Mouse (Mus musculus): ENCODE data around the gene Pld2.
A peak's percentile ranks its signal among the peaks of the same experiment; 100 is the strongest.
"Not testable (repeated sequence)": the region's sequence is repeated elsewhere in the genome, so short reads cannot be mapped to it uniquely, and the experiment has no call there.

Gene Pld2

DNA sequence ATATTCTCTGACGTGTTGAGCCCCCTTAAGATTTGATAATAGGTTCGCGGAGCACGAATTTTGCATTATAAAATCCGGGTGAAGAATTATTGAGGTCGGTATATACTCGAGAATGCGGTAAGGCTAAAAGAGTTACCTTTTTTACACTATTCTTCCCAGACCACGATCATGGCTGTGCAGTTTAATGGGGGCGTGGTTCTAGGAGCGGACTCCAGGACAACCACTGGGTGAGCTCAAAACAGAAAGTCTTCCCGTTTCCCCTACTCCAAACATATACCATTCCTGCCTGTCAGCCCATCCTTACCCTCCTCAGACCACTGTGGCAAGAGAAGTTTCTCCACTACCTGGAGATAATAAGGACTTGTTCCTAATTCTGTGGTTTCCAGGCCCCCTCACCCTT, 14.1 kb upstream of the Pld2 start:
- no peak for DNase-seq (ENCODE audit: extremely low spot score, low spot score)

DNA sequence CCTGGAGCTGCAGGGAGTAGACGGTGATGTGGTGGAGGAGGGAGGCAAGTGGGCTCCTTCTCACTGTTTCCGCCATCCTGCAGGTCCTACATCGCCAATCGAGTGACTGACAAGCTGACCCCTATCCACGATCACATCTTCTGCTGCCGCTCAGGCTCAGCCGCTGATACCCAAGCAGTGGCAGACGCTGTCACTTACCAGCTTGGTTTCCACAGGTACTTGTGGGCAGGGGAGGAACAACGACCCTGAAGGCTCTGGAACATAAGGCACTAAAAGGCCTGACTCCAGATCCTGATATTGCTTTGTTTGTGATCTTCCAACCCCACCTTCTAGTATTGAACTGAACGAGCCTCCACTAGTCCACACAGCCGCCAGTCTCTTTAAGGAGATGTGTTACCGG, 13.7 kb upstream of the Pld2 start:
- no peak for DNase-seq (ENCODE audit: extremely low spot score, low spot score)

DNA sequence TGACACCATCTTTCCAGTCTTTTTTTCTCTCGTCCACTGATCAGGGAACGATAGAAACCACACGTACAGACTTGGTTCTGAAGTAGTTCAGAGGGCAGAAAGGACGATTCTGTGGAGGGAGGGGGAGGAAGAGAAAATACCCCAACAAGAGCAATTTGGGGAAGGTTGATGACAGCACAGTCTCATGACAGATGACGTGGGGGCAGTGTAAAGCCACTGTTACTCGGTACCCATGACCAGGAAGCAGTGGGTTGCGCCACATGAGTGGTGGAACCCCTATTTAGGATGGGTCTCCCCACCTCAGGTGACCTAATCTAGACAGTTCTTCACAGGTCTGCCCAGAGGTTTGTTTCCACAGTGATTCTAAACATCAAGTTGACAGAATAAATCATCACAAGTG, 11.3 kb upstream of the Pld2 start:
- DNase-seq (ENCODE audit: extremely low spot score, low spot score), result no peak

DNA sequence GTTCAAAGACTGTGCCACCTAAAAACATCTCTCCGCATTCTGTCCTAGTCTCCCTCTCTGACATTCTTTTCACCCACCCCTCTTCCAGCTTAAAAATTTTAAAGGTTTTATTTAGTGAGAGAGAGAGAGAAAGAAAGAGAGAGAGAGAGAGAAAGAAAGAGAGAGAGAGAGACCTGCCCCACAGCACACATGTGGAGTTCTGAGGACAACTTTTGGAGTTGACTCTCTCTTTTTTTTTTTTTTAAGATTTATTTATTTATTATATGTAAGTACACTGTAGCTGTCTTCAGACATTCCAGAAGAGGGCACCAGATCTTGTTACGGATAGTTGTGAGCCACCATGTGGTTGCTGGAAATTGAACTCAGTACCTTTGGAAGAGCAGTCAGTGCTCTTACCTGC, 8.8 kb upstream of the Pld2 start:
- not testable (repeated sequence) for DNase-seq (ENCODE audit: extremely low spot score, low spot score)

DNA sequence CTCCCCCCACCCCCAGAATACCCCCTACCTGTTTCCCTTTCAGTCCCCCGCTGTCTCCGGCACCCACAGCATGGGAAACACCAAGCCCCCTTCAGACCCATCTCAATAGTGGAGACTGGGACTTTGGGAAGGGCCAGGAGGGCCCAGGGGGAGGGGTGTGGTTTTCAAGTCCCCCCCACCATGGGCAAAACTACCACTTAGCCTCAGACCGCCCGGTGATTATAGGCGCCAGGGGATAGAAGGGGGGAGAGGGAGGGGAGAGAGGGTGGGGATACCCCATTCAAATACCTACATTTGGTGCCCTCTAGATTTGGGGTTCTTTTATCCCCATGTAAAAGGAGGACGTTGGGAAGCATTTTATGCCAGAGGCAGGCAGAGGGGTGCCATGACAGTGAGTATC, 7.0 kb upstream of the Pld2 start, which contains the start of gene Gm40193:
TSS of gene Gm40193 (minus strand) at position 101 of the 400 bp plus-strand sequence.
- DNase-seq (ENCODE audit: extremely low spot score, low spot score), result no peak

DNA sequence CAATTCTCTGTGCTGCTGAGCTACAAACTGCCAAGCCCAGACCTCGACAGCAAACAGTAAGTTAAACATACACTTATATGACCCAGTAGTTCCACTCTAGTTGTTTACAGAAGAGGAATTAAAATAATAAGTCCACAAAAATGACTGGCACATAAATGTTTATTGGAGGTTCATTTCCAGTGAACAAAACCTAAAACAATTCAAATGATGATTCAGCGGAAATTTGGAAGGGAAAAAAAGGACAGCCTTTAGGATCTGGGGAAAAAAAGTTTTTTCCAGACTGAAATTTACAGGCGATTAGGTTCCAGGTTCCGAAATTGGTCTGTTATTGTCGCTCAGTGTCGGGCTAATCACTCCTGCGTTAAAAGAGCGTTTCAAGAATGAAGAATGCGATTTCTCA, 441 bp upstream of the Pld2 start:
- no peak for DNase-seq (ENCODE audit: extremely low spot score, low spot score)

DNA sequence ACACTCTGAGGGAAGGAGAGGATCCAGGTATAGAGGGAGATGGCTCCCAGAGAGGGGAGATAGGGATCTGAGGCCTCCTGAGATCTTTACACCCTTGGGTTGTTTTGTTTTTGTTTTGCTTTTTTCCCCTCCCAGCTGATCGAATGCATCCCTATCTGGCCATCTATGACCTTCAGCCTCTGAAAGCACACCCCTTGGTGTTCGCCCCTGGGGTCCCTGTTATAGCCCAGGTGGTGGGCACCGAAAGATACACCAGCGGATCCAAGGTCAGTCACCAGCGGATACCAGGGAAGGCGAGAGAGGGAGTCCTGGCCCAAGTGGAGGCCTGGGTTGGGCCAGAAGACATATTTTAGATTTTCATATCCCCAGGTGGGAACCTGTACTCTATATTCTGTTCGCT, 1.1 kb downstream of the Pld2 start:
- DNase-seq (ENCODE audit: extremely low spot score, low spot score), result no peak

DNA sequence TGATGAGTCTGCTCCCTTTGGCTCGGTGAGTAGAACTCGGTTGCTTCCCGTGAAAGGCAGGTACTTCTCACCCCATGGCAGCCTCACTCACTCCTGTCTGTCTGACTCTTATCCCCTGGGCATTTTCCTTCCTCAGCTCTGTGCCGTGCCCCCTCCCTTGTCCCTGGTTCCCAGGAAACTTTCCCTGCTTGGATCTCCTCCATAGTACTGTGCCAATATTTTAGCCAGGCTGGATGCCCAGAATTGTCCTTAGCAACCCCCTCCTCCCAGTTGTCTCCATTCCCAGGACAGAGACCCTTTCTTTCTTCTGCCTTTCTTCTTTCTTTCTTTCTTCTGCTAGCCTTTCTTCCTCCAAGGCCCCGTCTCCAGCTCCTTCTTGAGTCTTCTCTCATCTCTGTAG, 1.6 kb downstream of the Pld2 start:
- DNase-seq (ENCODE audit: extremely low spot score, low spot score), result no peak

DNA sequence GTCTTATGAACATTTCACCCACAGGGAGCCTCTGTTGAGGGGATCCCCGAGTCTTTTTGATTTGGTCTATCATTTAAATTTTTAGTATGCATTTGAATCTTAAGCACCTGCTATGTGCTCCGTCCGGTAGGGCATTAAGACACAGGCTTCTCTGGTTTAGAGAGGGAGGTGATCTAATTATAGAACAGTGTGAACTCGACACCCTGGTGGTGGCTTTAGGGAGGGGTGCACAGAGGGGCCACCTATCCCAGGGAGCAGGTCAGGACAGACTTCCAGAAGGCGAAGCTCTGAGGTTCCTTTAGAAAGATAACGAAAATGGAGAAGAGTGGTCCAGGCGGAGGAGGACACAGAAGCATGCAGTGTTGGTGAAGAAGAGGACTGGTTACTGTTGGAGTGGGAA, 4.6 kb downstream of the Pld2 start:
- DNase-seq (ENCODE audit: extremely low spot score, low spot score), result no peak

DNA sequence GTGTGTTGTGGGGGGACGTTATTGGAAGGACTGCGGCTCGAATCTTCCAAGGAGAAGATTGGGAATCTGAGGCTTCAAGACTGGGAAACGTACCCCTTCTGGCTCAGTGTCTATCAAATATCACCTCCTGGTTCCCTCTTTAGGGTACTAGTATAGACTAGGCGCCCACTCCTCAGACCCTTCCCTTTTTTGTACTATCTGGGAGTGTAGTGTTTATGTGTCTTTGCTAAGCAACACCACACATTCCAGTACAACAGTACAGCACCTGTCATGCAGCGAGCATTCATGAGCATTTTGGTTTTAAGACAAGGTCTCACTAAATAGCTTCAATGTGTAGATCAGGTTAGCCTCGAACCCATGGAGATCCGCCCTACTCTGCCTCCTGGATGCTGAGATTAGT, 11.7 kb downstream of the Pld2 start:
- DNase-seq (ENCODE audit: extremely low spot score, low spot score), result no peak

DNA sequence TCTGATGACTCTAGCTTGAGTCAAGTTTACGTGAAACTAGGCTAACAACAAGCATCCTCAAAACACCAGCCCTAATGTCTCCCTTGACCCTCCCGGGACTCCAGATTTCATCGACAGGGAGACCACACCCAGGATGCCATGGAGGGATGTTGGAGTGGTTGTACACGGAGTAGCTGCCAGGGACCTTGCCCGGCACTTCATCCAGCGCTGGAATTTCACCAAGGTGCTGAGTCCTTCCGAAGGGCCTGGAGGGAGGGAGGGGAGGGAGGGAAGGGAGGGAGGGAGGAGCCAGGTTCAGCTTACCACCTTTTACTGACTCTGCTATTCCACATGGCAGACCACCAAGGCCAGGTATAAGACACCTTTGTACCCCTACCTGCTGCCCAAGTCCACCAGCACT, 14.1 kb downstream of the Pld2 start:
- DNase-seq (ENCODE audit: extremely low spot score, low spot score), result no peak

DNA sequence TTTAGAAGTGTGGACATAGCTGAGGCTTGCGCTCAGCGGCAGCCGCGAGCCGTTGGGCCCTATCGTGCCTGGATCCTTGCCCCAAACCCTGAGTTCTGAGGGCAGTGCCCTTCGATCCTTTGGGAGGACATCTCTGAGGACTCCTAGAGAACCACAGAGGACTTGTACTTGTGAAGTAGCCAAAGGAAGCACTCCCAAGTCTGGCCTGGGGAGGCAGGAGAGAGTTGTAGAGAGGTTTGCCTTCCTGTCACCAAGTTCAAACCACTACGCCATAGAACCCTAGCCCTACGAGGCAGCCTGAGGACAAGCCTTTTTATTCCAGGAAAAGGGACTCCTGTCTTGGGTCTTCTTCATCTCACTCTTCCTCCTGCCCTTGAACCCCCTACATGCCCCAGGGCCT, 17.7 kb downstream of the Pld2 start:
- DNase-seq (ENCODE audit: extremely low spot score, low spot score), result no peak

DNA sequence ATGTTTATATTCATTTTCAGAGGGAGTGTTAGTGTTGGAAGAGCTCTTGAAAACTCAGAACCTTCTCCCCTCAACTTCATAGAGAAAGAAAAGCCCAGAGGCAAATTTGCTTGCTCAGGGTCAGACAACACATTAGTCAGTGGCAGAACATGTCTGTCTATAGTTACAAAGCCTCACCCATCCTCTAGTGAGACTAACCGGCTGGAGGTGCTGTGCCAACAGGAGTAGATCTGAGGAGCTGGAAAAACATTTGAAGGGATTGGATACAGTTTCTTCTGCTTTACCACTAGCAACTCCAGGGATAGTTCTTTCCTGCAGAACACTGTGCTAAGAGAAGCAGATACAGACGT, 22.0 kb downstream of the Pld2 start:
- no peak for DNase-seq (ENCODE audit: extremely low spot score, low spot score)

DNA sequence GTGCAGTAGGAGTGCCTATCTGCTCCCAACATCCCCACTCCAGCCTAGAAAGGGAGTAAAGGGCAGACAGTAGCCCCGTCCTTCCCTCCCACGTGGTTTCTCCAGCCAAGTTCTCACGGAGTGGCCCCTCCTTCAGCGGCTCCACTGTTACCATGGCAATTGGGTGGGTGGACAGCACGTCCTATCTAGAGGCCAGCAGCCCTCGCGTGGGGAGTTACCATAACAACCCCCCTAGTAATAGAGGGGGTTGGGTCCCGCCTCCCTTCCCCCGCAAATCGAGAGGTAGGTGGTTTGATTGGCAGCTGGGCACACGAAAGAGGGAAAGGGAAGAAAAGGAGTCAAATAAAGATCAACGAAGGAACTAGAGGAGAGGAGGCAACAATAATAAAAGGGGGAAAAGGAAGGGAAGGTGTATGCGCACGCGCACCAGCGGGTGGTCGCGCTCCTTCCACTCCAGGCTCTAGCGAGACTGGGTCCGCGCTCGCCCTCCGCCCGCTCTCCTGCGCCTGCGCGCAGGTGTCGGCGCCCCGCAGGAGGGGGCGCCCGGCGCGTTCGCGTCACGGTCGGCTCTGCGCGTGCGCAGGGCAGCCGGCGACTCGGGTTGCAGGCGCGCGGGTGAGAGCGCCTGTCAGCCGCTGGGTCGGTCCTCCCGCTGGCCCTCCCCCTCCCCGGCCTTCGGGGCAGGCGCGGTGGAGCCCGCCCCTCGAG, 22.6 kb downstream of the Pld2 start, which contains the start of gene Mink1:
TSS of gene Mink1 (plus strand) at position 595 of the 708 bp plus-strand sequence.
- DNase-seq (ENCODE audit: extremely low spot score, low spot score), result peak; percentile 91

DNA sequence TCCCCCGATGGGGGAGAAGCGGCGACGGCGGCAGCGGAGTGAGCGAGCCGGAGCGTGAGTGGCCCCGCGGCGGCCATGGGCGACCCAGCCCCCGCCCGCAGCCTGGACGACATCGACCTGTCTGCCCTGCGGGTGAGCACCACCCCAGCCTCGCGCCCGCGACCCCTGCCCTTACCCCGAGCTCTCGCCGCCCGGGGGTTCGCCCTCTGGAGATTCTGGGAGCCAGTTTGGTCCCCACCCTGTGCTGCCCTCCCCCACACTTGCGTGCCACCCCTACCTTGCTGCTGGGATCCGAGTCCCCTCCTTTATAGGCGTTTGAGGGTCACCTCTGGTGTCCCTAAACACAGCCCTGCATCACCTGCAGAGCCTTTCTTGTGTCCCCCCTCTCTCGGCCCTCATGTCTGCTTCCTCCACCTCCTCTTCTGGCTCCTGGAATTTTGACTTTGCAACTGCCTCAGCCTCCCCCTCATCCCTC, 23.2 kb downstream of the Pld2 start:
- DNase-seq (ENCODE audit: extremely low spot score, low spot score), result peak; percentile 55

DNA sequence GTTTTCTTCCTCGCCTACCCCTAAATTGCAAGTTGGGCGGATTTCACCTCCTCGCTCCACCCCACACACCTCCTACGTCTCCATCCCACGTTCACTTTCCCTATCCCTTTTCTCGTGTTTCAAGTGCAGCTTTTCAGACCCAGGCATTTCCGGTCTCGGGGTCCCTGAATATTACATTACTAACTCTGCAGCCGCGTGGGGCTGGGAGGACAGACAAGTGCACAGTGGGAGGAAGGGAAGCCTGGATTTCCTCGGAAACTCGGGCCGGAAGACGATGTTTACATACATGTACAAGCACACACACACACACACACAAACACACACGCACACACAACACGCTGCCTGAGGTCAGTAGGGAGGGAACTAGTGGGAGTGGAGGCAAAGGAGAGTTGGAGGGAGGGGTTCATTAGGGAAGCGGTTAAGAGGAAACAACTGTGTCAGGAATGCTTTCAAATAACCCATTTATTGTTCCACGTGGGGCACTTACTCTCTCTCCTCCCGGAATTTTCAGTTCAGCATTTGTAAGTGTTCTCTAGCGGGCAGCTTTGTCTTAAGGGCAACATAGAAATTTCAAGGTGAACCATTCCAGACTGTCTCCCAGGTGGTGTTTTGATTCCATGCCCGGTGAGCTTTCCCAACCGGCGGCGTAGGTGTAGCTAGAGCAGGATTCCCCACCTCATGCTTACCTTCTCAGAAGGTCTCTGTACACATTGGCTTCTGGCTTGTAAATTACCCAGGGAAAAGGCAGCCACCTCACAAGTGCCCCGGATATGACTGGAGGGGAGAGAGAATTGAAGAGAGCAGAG, 23.8 kb downstream of the Pld2 start:
- peak; percentile 59 for DNase-seq (ENCODE audit: extremely low spot score, low spot score)

DNA sequence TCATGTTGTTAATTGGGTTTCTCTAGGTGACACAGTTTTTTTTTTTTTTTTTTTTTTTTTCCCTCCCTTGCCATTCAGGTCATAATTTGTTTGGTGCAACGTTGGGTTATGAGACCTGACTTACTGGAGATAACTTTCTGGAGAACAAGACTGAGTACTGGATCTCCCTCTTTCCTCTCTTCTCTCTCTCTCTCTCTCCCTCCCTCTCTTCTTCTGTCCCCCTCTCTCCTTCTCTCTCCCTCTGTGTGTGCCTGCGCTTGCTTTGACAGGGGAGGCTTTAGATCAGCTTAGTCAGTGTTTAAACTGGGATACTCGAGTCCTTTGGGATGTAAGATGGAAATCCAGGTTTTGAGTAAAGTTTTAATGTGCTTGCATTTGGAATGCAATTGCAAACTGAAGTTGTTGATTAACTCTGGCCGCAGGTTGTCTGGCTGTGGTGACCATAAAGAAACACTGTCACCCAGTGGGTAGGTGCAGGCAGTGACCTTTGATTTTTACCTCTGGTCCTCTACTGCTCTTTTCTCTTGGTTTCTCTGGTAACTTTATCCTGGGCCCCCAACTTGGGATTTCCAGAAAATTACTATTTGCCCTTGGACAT, 24.5 kb downstream of the Pld2 start:
- no peak for DNase-seq (ENCODE audit: extremely low spot score, low spot score)

DNA sequence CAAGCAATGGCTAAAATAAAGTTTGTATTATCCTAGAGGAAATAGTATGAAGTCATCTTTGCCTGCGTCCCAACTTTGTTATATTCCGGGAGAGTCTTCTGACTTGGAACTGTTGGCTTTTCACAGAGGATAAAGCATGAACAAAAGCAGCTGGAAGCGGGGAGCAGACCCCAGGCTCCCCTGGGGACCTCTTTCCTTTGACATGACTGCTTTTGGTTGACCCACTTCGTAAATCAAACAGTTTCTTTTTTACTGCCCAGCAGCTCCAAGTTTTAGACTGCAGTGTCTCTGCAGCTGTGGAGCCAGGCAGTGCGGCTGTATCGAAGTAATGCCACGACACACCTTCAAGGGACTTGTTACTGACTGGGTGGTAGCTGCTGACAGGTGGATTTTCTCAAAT, 26.7 kb downstream of the Pld2 start:
- DNase-seq (ENCODE audit: extremely low spot score, low spot score), result no peak

DNA sequence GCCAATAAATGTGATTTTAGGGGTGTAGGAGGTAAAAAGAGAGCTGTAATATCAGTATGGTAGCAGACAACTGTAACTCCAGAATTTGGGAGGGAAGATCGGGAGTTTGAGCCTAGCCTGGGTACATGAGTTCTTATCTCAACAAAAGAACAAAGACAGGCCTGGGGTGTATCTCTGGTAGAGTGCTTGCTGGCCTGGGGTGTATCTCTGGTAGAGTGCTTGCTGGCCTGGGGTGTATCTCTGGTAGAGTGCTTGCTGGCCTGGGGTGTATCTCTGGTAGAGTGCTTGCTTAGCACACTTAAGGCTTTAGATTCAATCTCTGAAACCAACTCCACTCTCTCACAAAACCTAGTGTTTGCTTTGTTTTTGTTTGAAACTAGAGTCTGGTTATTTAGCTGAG, 30.8 kb downstream of the Pld2 start:
- DNase-seq (ENCODE audit: extremely low spot score, low spot score), result not testable (repeated sequence)

DNA sequence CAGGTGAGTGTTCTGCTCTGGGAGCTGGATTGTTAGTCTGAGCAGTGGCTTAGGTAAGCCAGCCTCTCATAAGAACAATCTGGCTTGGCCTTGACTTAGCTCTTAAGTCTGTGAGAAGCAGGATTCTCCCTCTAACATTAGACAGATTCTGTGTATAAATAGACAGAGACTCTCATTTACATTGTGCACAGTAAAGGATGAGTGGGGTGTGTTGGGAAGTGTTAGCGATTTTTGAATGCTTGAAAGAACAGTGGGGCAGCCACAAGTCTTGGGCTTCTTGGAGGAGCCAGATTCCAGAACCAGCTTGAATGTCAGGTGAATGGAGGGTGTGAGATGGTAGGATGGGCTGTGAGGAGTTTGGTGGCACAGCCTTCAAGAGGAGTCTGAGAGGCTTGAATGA, 31.8 kb downstream of the Pld2 start:
- DNase-seq (ENCODE audit: extremely low spot score, low spot score), result no peak

DNA sequence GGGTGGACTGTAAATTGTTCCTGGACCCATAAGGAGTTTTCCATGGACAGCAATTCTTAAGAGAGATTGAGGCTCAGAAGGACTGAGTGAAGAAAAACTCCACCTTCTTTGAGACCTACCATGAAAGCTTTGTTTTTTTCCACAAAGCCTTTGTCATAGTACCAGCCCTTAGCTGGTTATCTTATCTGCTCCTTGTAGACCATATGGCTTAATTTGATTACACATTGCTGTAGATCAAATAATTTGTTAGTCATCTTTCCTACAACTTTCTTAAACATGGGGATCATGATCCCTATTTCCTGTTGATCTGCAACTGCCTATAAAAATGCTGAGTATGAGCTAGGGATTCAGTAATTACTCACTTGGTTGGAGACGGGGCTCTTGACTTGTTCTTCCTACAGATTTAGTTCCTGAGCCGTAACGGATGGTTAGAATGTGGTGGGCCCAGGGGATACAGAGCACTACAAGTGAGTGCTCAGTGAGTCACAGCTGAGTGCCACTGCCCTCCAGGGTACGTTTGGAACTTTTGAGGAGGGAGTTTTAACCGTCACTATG, 32.6 kb downstream of the Pld2 start:
- no peak for DNase-seq (ENCODE audit: extremely low spot score, low spot score)

DNA sequence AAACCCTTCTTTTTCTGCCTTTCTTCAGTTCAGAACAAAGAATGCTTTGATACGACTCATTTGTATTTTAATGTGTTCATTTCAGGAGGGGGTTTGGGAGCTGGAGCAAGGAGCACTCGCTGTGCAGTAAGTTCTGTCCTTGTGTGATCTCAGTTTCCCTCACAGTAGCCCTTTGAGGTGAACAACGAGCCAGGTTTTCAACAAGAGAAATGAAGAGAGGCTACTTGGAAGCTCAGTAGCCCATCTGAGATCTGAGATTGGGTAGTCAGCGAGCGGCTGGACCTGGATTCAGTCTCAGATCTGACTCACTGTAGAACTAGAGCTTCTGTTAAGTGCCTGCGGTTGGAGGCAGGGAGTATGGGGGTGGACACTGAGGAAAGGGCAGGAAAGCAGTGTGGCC, 34.0 kb downstream of the Pld2 start:
- DNase-seq (ENCODE audit: extremely low spot score, low spot score), result no peak

All from neural tube, embryonic 10.5 days (tissue).